Mouse (Mus musculus) olfactory bulb, adult 2 months (tissue): ENCODE data around the gene Lypd4.

Experiments
- CTCF ChIP-seq: fragments of 200-500 bp; IDR thresholded peaks from 2 replicates; pipeline ENCODE4 v1.5.1; 2012; ENCODE audit warnings: low read depth, mild to moderate bottlenecking, low read length, moderate library complexity; ENCODE audit not compliant: insufficient read depth
- POLR2A ChIP-seq: fragments of 200-500 bp; IDR thresholded peaks from 2 replicates; pipeline ENCODE4 v1.6.1; 2012; ENCODE audit warnings: mild to moderate bottlenecking, low read depth, low read length, moderate library complexity; ENCODE audit not compliant: insufficient read depth

GRCm38 (mm10) chr7:24861913-24862312 lies 7.8 kb downstream of the Lypd4 start, which contains the start of gene Gm9844:
- no peak for TF ChIP-seq CTCF
- no peak for TF ChIP-seq POLR2A
